Mouse (Mus musculus) thymus, postnatal 14 days (tissue): Measurements from ENCODE around the gene Dars2.

Experiments used
- DNase-seq: peaks from one replicate; pipeline ENCODE4 v3.0.0; 2021

The Dars2 gene

DNA sequence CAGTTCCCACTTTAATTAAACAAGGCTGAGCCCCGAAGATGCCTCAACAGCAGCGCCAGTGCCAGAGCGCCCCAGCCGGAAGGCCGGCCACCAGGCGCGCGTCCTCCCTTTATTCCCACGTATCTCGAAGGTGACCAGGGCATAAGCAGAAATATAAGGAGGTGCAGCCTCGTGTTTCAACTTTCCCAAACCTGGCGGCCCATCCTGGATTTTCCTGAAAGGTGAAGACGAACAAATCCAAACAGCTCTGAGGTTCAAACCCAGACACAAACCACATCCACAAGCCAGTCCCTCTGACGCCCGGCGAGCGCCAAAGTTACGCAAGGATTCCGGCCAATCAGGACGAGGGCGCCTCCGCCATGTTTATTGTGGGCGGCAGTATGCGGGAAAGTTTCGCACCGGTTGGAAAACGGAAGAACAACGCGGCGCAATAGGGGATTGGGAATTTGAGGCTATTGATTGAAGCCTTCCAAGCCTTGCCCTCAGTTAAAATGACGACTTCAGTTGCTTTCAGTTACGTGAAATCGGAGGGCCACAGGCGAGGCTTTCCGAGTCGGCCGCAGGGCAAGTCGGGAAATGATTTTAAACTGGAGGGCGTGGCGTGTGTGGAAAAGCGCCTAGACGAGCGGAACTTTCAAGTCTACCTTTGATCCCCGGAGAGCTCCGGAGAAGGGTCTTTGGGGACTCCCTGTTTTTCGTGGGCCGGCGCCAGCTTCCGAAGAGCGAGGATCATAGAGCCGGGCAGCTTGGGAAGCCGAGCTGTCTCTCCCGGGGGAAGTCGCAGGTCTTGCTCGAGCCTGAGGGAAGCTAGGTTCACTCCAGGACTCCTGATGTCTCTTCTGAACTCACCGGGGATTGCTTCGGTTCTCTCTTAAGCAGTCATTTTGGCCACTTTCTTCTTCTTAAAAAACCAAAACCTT lies at the start of gene Dars2, which contains the start of gene Cenpl:
TSS of gene Dars2 (minus strand) at position 307 of the 920 bp plus-strand sequence.
TSS of gene Cenpl (plus strand) at position 362 of the 920 bp plus-strand sequence.
- peak; percentile 94 for DNase-seq

DNA sequence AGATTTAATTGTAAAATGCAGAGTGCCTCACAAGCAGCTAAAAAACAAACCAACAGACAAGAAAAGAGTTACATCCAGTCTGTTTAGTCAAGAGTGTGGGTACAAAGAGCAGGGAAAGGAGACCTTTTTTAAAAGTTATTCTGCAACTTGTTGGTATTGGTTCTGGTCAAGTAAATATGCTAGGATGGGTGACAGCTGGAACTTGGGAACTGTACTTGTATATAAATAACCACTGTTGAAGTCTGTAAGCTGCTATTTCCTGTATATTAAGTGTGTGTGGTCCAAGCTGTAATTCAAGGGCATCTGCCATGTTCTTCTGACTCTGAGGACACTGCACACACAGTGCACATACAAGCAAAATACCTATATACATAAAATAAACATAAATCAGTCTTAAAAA lies 44.1 kb upstream of the Dars2 start:
- no peak for DNase-seq

DNA sequence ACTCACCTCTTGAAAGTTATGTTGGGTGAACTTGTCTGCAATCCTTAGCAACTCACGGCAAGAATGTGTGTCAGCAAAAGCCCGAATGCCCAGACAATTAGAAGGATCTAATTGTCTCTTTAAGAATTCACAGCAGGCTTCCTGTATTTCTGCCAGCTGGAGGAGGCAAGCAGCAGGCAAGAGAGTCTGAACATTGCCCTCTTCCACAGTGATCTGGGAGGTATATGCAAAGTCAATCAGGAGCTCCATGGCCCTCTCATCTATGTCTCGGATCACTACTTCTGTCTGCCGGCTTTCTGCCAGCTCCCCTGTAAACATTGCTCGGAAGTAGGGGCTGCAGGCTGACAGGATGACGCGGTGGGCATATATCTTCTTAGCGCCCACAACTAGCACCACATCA lies 38.8 kb upstream of the Dars2 start:
- DNase-seq, result no peak

DNA sequence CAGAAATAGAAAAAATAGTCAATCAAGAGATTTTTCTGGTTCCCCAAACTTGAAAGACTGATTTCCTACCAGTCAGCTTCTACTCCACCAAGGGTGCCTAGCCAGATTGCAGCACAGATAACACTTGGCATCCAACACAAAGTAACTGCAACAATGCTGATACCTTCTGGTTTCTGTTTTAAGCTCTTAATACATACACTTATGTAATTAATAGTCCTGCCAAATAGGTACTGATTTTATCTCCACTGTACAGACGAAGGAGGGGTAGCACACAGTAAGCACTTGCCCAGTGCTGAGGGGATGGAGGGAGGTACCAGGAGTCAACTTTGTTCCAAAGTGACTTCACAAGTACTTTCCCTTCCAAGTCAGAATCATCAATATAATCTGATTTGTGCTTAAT lies 33.4 kb upstream of the Dars2 start:
- no peak for DNase-seq

DNA sequence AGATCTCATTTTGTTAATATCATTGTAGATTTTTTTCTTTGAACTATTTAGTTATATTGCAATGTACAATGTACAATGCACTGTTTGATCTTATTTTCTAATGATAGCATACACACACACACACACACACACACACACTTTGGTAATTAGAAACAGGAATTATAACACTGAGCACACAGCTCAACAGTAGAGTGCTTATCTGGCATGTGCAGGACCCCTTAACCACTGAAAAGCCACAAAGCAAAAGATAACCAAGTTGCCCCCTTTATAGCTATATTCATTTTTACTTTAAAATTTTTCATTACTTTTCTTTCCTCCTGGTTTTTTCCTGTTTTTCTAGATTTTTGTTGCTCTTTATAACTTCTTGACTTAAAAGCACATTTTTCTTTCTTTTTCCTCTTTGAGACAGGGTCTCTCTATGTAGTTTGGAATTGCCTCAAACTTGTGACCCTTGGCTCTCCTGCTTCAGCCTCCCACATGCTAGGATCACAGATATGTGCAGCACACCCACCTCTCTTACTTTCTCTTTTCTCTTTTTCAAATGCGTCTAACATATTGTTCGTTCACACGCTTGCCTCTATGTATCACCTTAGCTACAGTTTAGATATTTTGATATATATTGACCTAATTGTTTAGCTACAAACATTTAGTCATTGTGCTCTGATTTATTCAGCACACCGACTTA lies 29.4 kb upstream of the Dars2 start:
- DNase-seq, result no peak

DNA sequence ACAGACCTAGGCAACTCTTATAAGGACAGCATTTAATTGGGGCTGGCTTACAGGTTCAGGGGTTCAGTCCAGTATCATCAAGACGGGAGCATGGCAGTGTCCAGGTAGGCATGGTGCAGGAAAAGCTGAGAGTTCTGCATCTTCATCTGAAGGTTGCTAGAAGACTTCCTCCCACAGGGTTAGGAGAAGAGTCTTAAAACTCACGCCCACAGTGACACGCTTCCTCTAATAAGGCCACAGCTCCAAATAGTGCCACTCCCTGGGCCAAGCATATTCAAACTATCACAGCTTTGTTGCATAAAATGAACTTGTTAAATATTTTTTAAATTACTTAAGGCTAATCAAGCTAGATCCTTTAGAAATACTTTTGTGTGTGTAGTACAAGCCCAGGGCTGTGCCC lies 6.8 kb upstream of the Dars2 start:
- no peak for DNase-seq

DNA sequence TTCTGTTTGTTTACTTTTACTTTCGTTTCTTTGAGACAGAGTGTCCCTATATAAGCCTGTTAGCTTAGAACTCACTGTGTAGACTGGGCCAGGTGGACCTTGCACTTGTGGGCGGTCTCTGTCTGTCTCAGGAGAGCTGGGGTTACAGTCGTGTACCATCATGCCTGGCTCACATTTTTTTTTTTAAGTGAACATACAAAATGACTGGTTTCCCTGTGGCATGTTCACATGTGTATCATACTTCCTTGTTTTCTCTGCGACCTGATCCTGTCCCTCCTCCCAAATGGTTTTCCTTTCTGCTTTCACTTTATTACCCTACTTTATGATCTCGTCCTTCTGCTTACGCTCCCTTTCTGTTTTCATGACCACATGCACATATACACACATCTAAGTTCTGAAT lies 5.8 kb upstream of the Dars2 start:
- DNase-seq, result no peak

DNA sequence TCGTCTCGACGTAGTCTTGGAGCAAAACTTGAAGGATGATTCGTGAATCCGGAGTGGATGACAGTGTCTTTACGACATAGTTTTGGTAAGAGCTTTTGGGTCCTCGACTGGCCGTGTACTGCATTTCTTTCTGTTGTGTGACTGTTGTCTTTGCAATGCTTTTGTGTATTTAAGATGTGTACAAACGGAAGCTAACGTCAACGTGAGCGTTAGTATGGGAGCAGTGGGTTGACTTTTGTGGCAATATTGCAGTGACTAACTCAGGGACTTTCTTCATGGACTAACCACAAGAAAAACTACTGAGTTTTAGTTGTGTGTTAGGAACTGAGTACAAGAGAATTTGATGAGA lies 788 bp upstream of the Dars2 start:
- DNase-seq, result no peak

DNA sequence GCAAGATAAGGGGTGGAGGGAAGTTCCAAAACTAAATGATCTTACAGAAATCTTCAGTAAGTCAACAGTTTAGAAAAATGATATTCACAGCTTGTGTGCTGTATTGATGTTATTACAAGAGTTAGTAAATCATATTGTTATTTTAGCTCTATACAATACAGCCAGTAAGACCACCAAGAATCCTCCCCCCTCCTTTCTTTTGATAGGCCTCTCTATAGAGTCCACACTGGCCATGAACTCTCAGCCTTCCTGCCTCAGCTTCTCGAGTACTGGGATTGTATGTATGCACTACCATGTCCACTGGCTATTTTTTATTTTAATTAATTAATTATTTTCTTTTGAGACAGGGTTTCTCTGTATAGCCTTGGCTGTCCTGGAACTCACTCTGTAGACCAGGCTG lies 7.1 kb downstream of the Dars2 start:
- DNase-seq, result no peak

DNA sequence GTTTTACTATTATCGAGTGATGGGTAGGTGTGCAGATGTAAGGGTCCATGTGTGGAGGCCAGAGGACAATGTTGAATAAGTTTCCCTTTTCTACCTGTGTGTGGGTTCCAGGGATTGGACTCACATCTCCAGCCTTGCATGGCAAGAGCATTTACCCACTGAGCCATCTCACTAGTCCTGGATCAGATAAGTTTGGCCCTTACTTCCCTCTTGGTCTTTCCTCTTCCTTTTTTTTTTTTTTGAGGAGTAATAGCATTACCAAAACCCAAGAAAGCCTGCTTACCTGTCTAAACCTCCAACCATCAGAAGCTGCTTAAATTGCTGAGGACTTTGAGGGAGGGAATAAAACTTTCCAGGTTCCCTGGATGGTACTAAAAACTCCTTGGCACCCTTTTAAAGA lies 13.3 kb downstream of the Dars2 start:
- no peak for DNase-seq

DNA sequence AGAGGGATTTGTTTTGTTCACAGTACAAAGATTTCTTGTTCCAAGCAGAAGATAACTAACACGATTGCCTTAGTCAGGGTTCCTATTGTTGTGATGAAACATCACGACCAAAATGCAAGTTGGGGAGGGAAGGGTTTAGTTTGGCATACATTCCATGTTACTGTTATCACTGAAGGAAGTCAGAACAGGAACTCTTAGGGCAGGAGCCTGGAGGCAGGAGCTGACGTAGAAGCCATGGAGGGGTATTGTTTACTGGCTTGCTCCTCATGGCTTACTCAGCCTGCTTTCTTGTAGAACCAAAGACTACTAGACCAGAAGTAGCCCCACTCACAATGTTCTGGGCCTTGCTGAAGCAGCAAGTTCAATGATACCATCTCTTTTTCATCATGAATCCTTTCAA lies 23.5 kb downstream of the Dars2 start:
- no peak for DNase-seq

DNA sequence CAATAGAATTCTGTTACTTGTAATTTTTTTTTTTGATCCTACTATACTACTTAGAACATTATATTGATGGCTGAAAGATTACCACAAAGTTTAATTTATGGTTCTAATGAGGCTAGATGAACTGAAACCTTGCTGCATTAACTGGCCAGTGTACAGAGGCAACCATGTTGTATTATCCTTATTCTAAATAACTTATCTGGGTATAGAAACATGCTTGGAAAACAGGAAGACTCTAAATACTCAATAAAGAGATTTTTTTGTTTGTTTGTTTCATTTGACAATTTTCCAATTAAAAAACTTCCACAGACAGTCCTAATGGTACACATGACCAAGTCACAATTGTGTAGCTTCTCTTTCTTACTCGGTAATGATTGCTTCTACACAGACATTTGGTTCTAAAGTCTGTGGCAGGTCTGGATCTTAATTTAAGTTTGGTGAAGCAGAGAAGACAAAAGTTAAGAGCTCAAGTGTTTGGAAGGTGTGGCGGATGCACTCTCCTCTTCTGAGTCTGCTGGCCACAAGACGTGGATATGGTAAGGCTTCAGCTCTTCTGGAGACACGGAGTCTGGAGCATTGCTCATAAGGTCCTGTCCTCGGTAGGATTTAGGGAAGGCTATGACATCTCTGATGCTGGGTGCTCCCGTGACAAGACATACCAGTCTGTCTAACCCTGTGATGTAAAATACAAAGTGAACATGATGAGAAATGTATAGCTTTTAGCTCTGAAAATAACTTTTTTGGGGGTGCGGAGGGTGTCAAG lies 29.0 kb downstream of the Dars2 start:
- DNase-seq, result no peak

DNA sequence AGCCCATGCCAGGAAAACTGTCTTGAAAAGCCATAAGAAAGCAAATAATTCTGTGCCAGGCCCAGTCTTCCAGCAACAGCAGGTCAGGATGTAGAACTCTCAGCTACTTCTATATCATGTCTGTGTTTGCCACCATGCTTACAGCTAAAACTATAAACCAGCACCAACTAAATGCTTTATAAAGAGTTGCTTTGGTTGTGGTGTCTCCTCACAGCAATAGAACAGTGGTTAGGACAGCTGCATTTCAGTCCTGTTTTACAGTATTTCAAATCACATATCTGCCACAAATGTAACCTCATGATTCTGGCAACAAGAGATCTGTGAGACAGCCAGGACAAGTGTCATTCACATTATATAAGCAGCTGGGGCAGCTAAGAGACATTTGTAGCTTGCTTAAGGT lies 29.6 kb downstream of the Dars2 start:
- no peak for DNase-seq

DNA sequence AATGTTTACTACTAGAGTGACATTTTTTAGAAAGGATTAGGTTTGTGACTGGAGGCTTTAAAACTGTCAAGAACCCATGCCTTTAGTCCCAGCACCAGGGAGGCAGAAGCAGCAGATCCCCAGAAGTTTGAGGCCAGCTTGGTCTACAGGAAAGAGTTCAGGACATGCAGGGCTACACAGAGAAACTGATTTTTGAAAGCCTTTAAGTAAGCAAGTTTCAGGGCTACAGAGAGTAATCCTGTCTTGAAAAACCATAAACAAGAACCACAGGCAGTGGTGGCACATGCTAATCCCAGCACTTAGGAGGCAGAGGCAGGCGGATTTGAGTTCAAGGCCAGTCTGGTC lies 30.1 kb downstream of the Dars2 start:
- DNase-seq, result no peak

DNA sequence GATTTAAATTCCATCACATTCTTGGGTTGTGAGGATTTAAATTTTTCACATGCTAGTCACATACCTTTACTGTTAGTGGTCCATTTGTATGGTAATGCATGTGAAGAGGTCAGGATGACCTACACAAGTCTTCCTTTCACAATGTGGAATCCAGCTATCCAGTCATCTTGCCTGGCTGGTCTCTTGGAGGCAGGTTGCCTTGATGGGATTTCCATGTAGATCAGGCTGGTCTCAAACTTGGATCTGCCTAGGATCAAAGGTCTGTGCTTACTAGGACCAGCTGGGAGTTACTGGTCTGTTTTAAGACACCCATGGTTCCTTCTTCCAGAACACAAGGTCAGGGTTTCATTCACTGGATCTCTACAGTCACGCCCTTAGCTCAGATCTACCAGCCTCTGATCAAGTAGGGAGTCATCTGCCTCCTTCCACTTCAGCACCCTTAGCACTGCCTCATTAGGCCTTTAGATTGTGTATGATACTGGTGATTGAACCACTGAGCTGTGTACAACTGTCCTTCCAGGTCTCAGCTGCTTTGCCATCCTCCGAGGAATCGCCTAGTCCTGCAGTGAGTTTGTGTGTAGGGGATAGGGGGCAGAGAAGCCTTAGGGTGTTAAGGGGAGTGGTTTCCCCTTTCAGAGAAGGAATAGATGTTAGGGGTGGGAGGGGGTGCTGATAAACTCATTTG lies 30.6 kb downstream of the Dars2 start:
- no peak for DNase-seq

DNA sequence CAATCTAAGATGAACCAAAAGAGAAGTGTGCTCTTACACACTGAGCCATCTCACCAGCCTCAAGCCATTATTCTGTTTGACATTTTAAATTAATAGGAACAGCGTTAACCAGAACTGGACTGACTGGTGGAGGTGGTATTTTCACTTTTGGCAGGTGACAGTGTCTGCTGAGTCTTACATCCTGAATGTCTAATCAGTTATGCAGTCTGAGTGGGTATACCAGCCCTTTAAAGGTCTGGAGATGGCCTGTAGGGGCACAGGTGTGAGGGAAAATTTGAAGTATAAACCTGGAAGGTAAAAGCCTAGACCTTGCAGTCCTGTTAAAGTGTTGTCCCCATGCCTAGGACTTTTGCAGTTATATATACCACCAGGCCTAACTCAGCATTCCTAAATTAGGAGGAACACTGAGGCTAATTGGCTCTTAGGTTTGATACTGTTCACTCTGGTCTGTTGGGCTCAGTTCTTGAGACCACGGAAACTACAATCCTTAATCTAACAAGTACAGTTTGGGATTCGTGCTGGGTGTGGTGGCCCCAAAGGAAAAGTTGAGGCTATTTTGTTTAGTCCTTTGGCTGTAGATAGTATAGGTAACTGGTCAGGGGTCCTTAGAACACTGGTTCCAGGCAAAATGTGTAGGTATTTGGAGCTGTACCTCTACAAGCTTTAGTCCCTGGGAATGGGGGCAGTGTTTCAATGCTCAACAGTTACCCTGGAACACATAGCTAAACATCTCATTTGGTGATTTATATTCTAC lies 31.3 kb downstream of the Dars2 start:
- no peak for DNase-seq

DNA sequence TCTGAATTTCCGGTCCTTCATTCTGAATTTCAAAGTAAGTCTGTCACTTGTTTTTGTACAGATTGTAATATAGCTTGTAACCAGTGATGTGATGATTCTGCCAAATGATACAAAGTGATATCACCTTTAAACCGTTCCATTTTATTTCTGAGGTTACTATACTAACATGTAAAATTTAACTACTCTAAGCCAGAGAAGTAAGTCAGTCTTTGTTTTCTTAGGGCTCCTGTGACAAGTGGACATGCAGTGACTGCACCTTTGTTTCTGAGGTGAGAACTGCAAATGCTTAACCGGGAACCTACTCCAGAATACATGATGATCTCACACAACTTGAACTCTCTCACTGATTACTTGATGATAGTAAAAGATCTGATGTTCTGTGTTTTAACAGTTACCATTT lies 32.5 kb downstream of the Dars2 start:
- DNase-seq, result no peak

DNA sequence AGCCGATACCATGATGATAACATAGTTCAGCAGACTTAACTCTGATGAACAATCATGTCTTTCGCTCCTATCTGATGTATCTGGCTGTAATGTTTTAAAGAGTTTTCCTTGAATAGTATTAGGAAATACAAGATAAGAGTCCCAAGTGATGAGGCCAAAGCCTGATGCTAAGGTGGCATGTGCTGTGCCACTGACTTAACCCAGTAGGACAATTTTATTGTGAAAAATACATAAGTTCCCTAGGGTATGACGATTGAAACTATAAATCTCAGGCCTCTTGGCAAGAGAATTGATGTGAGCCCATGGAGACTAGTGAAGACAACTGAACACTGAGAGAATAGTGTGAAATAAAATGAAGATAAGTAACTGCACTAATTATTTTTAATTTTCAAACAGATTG lies 32.9 kb downstream of the Dars2 start:
- DNase-seq, result no peak

DNA sequence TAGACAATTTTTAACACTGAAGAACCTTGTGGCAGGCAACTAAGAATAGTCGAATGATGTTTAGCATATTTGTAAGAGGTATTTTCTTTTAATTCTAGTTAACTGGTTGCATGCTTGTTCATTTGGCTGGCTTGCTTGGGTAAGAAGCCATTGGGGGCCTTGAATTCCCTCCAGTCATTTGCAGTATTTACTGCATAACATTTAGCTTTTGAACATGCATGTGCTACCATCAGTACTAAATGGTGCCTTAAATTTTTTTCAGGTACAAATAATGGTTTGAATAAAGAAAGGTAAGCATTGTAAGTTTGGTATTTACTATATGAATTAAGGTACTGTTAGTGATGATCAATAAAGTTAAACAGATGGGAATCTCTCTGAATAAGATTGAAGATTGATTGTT lies 33.4 kb downstream of the Dars2 start:
- DNase-seq, result no peak

DNA sequence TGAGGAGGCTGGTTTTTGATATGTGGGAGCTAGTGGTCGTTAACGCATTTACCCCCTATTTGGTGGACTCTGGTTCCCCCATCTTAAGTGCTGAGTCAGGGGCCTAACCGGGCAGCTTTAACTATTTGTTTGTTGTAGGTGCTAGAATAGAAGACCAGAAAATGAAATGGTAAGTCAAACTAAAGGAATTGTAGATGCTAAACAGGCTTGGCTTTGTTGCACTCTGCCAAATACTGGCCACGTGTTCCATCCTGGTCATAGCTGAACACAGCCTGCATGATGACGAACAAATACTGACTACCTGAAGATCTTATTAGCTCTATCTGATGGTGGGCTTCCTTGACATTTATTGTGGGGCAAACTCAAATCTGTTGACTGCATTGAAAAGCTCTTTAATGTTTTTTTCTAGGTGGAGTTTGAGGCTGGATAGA lies 34.0 kb downstream of the Dars2 start:
- DNase-seq, result no peak

DNA sequence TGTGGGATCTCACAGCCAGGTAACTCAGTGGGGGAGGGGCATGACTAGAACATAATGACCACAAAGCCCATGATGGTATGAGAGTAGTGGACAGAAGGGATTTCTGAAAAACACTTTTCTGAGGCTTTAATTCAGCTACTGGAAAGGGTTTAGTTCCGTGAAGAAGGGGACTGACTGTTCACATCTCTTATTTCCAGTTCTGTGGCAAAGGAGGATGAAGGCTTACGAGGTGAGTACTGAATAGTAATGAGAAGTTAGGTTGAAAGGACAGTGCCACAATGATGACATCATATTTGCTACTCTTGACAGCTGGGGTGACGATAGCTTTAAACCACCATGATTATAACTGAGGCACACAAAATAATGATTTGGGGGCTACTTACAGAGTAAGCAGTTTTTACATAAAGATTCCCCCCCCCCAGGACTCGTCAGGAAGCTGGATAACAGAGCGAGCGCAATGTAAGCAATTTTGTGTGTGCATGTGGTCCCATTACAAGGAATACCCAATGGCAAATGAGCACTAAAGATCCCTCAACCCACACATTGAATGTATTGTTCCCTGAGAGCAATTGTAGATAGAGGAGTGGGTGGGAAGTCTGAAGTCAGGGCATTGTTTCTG lies 34.6 kb downstream of the Dars2 start:
- no peak for DNase-seq

DNA sequence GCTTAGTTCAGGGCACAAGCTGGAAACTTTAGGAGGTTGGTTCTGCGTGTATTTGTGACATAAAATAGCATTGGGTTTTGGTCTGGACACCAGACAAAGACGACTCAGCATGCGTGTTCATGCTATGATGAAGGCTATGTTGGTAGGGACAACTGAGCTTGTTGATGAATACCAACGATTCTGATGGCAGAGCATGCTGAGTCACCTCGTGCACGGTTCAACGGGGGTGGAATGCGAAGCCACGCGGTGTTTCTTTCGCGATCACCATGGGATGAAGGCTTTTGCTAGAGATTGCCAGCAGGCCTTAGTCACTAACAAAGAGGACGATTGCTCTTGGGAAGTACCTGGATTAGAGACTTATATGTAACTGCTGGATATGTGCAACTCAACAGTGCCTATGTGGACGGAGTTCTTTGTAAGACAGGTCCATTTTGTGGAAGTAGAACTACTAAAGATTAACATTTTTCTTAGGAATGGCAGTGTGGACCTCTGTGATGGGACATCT lies 35.1 kb downstream of the Dars2 start:
- peak; percentile 58 for DNase-seq
